Mouse (Mus musculus) urinary bladder, adult 18-20 months (tissue): ENCODE data around the gene Ttc3.
A peak's percentile ranks its signal among the peaks of the same experiment; 100 is the strongest.
"Not testable (repeated sequence)": the region's sequence is repeated elsewhere in the genome, so short reads cannot be mapped to it uniquely, and the experiment has no call there.

Experiments
- DNase-seq, 2 experiments: peaks; one replicate each; pipeline ENCODE4 v3.0.0; 2022; ENCODE audit warnings: low spot score in 2 of 2, mixed read lengths in 2 of 2

Gene Ttc3

GRCm38 (mm10) chr16:94435495-94436234, 65.2 kb downstream of the Ttc3 start:
- no peak for DNase-seq

GRCm38 (mm10) chr16:94436801-94437200, 66.4 kb downstream of the Ttc3 start:
- no peak for DNase-seq

DNA sequence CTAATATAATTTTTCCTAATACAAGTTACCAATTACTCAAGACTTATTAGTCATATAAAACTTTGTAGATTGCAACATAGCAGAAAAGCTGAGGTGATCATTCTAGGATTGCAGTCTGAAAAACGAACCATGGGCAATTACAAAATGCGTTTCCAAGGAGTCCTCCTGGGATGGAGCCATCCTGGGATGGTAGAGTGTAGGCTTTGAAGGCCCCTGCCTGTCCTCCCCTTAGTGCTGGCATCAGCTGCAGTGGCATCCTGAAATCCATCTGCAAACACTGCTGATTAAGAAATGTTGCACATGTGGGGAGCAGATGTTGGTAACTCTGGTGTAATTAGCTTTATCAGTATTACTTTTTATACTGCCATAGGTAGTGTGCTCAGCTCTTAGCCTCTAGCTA, 70.9 kb downstream of the Ttc3 start:
- no peak for DNase-seq

DNA sequence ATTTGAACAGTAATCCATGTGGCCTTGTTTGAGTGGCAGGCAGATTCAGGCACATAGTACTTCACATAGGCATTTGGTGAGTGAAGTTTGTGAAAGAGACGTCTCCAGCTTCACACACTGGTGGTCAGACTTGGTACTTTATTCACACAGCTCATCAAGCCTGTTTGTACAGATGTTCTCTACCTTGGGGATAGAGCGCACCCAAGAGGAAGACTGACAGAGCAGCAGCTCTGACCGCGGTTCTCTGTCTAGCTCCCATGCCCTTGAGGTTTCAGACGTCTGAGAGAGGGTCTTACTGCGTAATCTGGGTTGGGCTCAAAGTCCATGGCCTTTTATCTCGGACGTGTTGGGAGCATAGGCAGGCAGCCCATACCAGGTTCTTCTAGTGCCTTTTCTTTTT, 78.7 kb downstream of the Ttc3 start:
- DNase-seq: no peak

GRCm38 (mm10) chr16:94449632-94450031, 79.2 kb downstream of the Ttc3 start:
- peak in 1 of 2 experiments; percentile 28 for DNase-seq

- DNase-seq: no peak
These were observed 81.4 kb downstream of the Ttc3 start for GRCm38 (mm10) chr16:94451545-94452488.

DNA sequence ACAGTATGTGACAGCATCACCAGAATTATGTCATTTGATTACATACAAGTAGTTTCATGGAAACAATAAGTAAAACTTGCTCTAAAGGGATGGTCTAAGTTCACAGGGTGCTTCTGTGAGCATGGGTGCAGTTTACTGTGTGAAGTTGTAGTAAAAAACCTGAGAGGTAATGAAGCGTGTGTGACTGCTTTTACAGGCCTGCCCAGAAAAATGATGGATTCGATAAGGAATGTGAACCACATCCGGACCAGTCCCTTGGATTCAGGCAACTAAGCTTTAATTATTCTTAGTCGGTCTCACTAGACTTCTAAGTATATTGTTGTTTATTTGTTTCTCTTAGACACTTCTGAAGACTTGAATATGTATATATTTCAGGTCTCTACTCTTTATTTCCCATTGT, 82.3 kb downstream of the Ttc3 start:
- no peak for DNase-seq

DNA sequence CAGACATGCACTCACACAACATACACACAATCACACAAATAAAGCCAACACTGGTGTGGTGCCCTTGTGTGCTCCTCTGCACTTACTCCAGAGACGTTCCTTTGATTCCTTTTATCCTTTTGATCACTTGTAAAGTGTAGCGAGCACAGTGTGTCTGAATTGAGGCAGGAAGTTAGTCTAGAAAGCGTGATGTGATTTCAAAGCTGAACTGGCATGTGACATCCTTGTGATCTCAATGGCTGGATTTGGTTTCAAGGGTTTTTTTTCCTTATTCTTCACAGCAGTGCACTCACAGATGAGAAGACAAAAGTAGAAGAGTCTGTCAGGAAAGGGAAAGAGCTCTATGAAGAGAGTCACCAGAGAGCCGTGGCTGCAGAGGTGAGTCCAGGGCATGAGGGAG, 83.7 kb downstream of the Ttc3 start:
- DNase-seq: no peak

DNA sequence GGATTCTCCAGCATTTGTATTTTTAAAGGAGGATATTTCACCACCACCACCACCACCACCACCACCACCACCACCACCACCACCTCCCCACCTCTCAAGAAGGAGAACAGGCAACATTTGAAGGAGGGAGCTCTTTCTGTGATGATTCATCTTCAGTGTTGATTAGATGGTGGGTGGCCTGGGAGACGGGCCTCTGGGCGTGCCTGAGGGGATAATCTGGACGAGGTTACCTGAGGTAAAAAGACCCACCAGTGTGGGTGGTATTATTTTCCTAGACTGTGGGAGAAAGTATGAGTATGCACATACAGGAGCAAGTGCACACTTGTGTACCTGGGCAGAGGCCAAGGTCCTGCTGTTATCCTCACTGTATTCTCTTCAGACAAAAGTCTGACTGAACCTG, 93.6 kb downstream of the Ttc3 start:
- no peak for DNase-seq

- DNase-seq: no peak
These were observed 95.5 kb downstream of the Ttc3 start for GRCm38 (mm10) chr16:94465900-94466299.

DNA sequence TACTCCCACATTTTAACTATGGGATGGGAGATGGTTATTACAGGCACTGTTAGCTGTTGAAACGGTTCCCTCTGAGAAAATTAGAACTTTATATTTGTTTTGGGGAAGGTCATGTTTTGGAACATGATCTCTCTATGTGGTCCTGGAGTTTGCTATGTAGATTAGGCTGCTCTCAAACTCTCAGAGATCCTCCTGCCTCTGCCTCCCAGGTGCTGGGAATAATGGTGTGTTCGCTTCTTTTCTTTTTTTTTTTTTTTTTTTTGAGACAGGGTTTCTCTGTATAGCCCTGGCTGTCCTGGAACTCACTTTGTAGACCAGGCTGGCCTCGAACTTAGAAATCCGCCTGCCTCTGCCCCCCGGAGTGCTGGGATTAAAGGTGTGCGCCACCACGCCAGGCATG, 95.9 kb downstream of the Ttc3 start:
- DNase-seq: not testable (repeated sequence)

GRCm38 (mm10) chr16:94467337-94468055, 97.1 kb downstream of the Ttc3 start:
- DNase-seq: no peak

- DNase-seq: no peak
These were observed 98.0 kb downstream of the Ttc3 start for GRCm38 (mm10) chr16:94468391-94468790.

DNA sequence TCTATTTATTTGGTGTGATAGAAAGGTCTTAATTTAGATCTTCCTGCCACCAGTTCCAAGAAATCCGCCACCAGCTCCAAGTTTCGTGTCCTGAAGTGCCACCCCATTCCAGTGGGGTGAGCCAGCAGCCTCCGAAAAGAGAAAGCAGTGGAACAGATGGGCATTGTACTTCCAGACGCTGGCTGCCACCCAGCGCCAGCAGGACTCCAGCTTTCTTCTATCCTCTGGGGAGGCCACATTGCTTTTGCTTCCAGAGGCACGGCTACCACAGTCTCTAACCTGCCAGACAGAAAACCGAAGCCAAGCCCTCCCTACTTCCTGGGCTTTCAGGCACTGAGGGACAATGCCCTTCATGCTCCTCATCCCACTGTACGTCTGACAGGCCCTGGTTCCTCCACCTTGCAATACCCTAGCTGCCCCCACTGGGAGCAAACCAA, 102.1 kb downstream of the Ttc3 start:
- DNase-seq: no peak

DNA sequence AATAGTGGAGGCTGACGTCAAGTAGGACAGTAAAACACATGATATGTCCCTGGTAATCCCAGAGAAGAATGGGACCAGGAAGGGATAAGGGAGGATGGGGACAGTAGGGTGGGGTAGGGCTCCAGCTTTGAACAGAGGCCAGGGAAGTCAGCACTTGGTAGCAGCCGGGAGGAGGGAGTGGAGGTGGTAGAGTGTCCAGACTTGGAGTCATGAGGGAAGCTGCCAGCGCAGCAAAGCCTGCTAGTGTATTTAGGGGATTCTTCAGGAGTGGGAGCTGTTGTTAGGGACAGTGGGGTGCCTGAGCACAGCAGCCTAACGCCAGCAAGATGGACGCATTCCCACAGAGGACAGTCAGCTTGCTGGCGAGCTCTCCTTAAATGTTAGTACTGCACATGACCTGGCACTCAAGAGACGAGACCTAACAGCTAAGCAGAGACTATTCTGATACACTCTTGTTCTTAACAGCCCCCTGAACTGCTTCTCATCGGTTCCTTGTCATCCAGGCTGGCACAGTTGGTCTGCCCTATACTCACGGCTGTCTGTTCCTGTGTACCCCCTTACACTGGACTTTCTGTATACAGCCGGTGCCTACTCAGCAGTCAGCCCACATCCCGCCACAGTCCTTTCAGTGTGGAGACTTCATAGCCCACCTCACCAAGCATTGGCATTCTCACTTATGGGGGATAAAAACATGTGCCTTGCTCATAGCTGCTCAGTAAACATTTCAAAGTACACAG, 102.8 kb downstream of the Ttc3 start:
- no peak for DNase-seq

- no peak for DNase-seq
These were observed 114.5 kb downstream of the Ttc3 start for GRCm38 (mm10) chr16:94484752-94485535.

DNA sequence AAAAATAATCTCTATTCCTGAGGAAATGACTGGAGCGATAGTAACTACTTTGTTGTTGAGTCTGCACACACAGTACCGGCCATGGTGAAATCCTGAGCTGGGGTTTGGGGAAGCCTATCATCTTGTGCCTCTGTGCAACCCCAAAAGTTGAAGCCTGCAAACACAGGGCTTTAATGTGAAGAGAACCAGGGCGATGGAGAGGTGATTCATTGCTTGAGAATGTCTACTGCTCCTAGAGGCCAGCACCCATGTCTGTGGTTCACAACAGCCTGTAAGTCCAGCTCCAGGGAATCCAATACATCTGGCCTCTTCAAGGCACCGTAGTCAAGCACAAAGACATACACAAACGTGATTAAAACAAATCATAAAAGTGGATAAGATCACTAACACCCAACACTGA, 116.9 kb downstream of the Ttc3 start:
- DNase-seq: no peak

- no peak for DNase-seq
These were observed 118.9 kb downstream of the Ttc3 start for GRCm38 (mm10) chr16:94489326-94489725.

DNA sequence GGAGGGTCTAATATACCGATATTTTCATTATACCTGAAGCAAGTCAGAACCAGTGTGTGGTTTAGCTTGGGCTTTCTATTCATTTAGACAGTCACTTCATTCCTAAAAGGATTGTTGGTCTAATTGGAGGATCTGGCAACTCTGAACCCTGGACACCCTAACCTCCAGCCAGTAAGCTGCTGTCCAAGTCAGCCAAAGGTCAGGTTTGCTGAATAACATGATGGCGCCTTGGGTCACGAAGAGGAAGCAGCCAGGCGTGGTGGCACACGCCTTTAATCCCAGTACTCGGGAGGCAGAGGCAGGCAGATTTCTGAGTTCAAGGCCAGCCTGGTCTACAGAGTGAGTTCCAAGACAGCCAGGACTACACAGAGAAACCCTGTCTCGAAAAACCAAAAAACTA, 126.8 kb downstream of the Ttc3 start:
- DNase-seq: not testable (repeated sequence)

DNA sequence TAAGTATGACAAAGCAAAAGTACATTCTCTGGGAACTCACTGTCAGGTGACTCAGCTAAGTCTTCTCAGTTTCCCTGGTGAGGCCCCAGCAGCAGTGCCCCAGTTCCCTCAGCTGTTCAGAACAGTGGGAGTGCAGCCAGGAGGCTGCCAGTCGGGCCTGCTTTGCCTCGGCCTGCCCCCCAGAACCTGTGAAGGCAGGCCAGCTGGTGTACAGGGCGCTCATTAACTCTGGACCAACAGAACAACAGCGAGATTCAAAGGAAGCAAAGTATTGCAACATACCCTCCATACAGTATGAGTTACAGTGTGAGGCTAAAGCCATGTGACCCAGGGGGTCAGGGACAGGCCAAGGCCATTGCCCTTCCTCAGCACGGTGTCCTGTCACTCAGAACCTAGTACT, 127.5 kb downstream of the Ttc3 start:
- DNase-seq: peak; percentile 31 to 66

GRCm38 (mm10) chr16:94504192-94504591, 133.8 kb downstream of the Ttc3 start:
- no peak for DNase-seq
